Mouse (Mus musculus): ENCODE results near the gene Tnc.

DNA sequence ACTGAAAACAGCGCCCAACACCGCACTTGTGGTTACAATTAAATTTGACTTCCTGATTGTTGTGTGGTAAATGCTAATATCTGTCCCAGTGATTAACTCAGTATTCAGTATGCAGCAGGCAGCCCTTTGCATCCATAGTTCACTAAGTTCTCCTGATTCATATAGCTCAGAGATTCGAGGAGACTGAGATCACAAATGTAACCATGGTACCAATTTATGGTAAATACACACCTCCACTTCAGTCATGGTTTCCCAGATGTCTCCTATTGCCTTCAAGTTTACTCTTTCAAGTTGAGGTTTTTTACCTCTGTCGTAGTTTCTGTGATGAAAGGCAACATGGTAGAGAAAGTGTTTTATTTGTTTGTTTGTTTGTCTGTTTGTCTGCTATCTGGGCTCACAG is 110.9 kb downstream of the Tnc start:
- TF ChIP-seq CTCF (IDR thresholded peaks at IDR 0.05; ENCODE audit: extremely low read depth, insufficient read depth, insufficient read length, insufficient replicate concordance) (no peak), POLR2A (IDR thresholded peaks at IDR 0.05; ENCODE audit: low read depth, low read length) (no peak)

Measured in spleen, adult 2 months (tissue).